Mouse (Mus musculus) neural tube, embryonic 10.5 days (tissue): ENCODE data around the gene Megf11.

Source experiments
- DNase-seq: peaks from one replicate; pipeline ENCODE4 v3.0.0-alpha.2; 2017; ENCODE audit warnings: low spot score; ENCODE audit errors: extremely low spot score

The Megf11 gene

GRCm38 (mm10) chr9:64747735-64748134 lies 362.3 kb downstream of the Megf11 start:
- DNase-seq: no peak

DNA sequence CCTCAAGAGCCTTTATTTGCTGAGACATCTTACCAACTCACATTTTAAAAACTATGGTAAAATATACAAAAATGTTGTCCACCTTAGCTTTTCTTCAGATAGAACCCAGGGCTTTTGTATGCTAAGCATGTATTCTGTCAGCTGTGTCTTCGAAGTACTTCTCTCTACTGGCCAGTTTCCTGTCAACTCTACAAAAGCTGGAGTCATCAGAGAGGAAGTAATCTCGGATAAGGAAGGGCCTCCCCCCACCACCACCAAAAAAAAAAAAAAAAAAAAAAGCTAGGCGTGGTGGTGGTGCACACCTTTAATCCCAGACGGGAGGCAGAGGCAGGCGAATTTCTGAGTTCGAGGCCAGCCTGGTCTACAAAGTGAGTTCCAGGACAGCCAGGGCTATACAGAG lies 363.9 kb downstream of the Megf11 start:
- no peak for DNase-seq

- DNase-seq: no peak
These were observed 367.1 kb downstream of the Megf11 start for GRCm38 (mm10) chr9:64752575-64752974.

GRCm38 (mm10) chr9:64758052-64758451 lies 372.6 kb downstream of the Megf11 start:
- DNase-seq: no peak
